Mouse (Mus musculus) liver, postnatal 0 days (tissue): ENCODE data around the gene Arl4a. TPM values are rescaled to one million over a fixed set of nuclear protein-coding genes. Genes with fewer than 3 reads are reported as not detected.

Experiments
- ATAC-seq: fragments of 200-750 bp; cut with Nextera tagmentation; 2 replicates; pipeline ENCODE4 v1.8.0; 2017; ENCODE audit warnings: mild to moderate bottlenecking, moderate library complexity
- DNase-seq: peaks from one replicate; pipeline ENCODE4 v3.0.0-alpha.2; 2016
- H3K27ac ChIP-seq: fragments of 300-500 bp; sonication (generic); 2 replicates; pipeline ENCODE4 v1.5.1; 2014; ENCODE audit warnings: antibody characterized with exemption, moderate library complexity, mild to moderate bottlenecking, low read depth
- H3K27me3 ChIP-seq: fragments of 300-500 bp; sonication (generic); 2 replicates; pipeline ENCODE4 v1.6.1; 2014; ENCODE audit warnings: low read length, control low read depth, mixed read lengths; ENCODE audit not compliant: insufficient read depth
- H3K36me3 ChIP-seq: fragments of 300-500 bp; sonication (generic); replicated peaks from 2 replicates; pipeline ENCODE4 v1.6.1; 2014; ENCODE audit warnings: mild to moderate bottlenecking, control low read depth, low read length, moderate library complexity, mixed read lengths; ENCODE audit not compliant: insufficient read depth
- H3K4me1 ChIP-seq: fragments of 300-500 bp; sonication (generic); 2 replicates; pipeline ENCODE4 v1.6.1; 2014; ENCODE audit warnings: antibody characterized with exemption, mild to moderate bottlenecking, control low read depth; ENCODE audit not compliant: insufficient read depth
- H3K4me2 ChIP-seq: fragments of 300-500 bp; sonication (generic); 2 replicates; pipeline ENCODE4 v1.6.1; 2014; ENCODE audit warnings: low read depth, mild to moderate bottlenecking, low read length, moderate library complexity, mixed read lengths
- H3K4me3 ChIP-seq: fragments of 300-500 bp; sonication (generic); 2 replicates; pipeline ENCODE4 v1.5.1; 2014; ENCODE audit warnings: low read depth, low read length
- H3K9ac ChIP-seq: fragments of 300-500 bp; sonication (generic); replicated peaks from 2 replicates; pipeline ENCODE4 v1.6.1; 2014; ENCODE audit warnings: mild to moderate bottlenecking, moderate library complexity
- H3K9me3 ChIP-seq: fragments of 300-500 bp; sonication (generic); 2 replicates; pipeline ENCODE4 v1.6.1; 2016; ENCODE audit warnings: mild to moderate bottlenecking, control low read depth, low read length, mixed read lengths
- CTCF ChIP-seq: sonication (generic); IDR thresholded peaks from 2 replicates; pipeline ENCODE4 v1.5.1; 2016; ENCODE audit warnings: antibody characterized with exemption, low read depth
- EP300 ChIP-seq: IDR thresholded peaks from 2 replicates; pipeline ENCODE4 v1.6.1; 2016; ENCODE audit warnings: antibody characterized with exemption, low read depth, mild to moderate bottlenecking
- WGBS: fragments of 180-500 bp; shearing (Covaris S2); extraction: QIAGEN DNeasy Blood & Tissue Kit; methylation state at CpG from one replicate; pipeline ENCODE4 v1.1.7; 2014; ENCODE audit not compliant: insufficient replicate concordance; 5-methylcytosine and 5-hydroxymethylcytosine counted together
- polyA plus RNA-seq: library from polyadenylated mRNA; unstranded; fragments of >200 nt; fragmentation: Nextera tagmentation; extraction: Ambion mirVana; gene quantifications from 2 replicates; pipeline ENCODE4 v1.2.1, GENCODE M21; 2015

Gene Arl4a
- polyA plus RNA-seq, 1 experiment from 2014 or later: 59.9 TPM

GRCm38 (mm10) chr12:40027846-40028245, 10.0 kb downstream of the Arl4a start:
- no peak overlapping the region for H3K9ac ChIP-seq
- 67% methylated on average over 3 of the region's 3 CpGs for WGBS
- 0 out of 2 replicates have a peak, but pooled peaks cover 2% of the 10 kb centered on the region for H3K36me3 ChIP-seq
- peak overlapping the region; percentile 71 for H3K27ac ChIP-seq
- no peak overlapping the region for H3K4me3 ChIP-seq
- no peaks in the 10 kb centered on the region for H3K9me3 ChIP-seq
- ATAC-seq (peak; percentile 28), DNase-seq (no peak)
- peaks cover 13% of the 10 kb centered on the region; the same call in 1 of the 2 replicates for H3K4me1 ChIP-seq
- TF ChIP-seq CTCF: no peak
- no peak for TF ChIP-seq EP300
- no peaks in the 10 kb centered on the region for H3K27me3 ChIP-seq
- peak overlapping the region; percentile 44 for H3K4me2 ChIP-seq

- Histone ChIP-seq H3K9me3 (no peaks in the 10 kb centered on the region), H3K36me3 (0 out of 2 replicates have a peak, but pooled peaks cover 2% of the 10 kb centered on the region), H3K27me3 (no peaks in the 10 kb centered on the region), H3K4me2 (peak overlapping the region; percentile 44), H3K9ac (no peak overlapping the region), H3K27ac (peak overlapping the region; percentile 71), H3K4me1 (peaks cover 13% of the 10 kb centered on the region; the same call in 1 of the 2 replicates), H3K4me3 (no peak overlapping the region)
- WGBS: 52% methylated on average over 3 of the region's 3 CpGs
- peak; percentile 97 for TF ChIP-seq EP300
- TF ChIP-seq CTCF: no peak
- DNase-seq (no peak), ATAC-seq (peak; percentile 93)
Measured at GRCm38 (mm10) chr12:40027444-40027843, 10.4 kb downstream of the Arl4a start.

DNA sequence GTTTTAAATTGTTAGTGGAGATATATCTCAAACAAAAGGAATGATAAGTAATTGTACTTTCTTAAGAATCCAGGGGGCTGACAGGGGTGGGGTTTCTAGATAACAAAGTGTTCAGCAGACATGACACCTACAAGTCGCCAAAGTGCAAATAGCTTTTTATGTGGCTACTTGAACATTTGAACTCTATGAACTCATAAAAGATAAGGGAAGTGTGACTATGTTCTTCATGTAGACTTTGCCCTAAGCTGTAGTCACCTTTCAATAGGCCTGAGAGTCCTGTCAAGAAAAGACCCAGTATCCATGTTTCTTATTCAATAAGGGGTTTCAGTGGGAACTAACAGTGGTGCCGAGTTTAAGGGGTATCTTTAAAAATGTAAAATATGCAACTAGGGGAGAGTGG, 13.9 kb downstream of the Arl4a start:
- WGBS: 54% methylated on average over 2 of the region's 2 CpGs
- no peak overlapping the region for H3K27ac ChIP-seq
- H3K4me1 ChIP-seq: peaks cover 13% of the 10 kb centered on the region; the same call in 1 of the 2 replicates
- H3K9ac ChIP-seq: no peak overlapping the region
- no peaks in the 10 kb centered on the region for H3K9me3 ChIP-seq
- H3K36me3 ChIP-seq: no peaks in the 10 kb centered on the region
- no peak overlapping the region for H3K4me3 ChIP-seq
- H3K27me3 ChIP-seq: no peaks in the 10 kb centered on the region
- no peak overlapping the region for H3K4me2 ChIP-seq
- no peak for ATAC-seq
- no peak for DNase-seq
- TF ChIP-seq EP300 (no peak), CTCF (no peak)

DNA sequence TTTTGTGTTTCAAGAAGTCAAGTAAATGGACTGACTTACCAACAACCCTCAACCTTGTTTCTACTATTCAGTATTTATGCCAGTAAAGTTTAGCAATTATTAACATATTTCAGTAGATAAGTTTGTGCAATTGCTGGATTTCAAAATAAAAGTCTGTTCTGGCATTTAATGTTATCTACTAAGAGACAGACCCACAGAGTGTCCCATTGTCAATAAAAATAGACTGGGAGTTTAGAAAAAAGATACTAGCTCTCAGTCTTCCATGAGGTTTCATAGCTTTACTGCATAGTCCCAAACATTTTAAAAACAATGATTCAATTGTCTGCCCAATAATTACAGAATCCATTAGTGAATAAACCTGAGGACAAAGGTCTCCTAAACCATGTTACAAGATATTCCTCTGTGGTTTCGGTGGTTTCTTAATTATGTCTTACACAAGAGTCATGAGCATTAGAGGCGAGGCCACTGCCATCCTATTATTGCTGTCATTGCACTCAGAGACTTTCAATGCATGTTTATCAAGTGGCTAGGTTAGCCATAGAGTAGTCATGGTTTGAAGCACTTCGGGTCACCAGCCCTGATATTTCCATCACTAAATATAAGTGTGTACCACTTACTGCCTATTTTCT, 14.7 kb downstream of the Arl4a start:
- 50% methylated on average over 3 of the region's 3 CpGs for WGBS
- DNase-seq (no peak), ATAC-seq (peak; percentile 28)
- H3K4me2 ChIP-seq: no peak overlapping the region
- no peaks in the 10 kb centered on the region for H3K9me3 ChIP-seq
- peaks cover 14% of the 10 kb centered on the region; the same call in 1 of the 2 replicates for H3K4me1 ChIP-seq
- H3K9ac ChIP-seq: no peak overlapping the region
- TF ChIP-seq EP300 (peak; percentile 87), CTCF (no peak)
- H3K27me3 ChIP-seq: no peaks in the 10 kb centered on the region
- no peaks in the 10 kb centered on the region for H3K36me3 ChIP-seq
- no peak overlapping the region for H3K4me3 ChIP-seq
- 0 out of 2 replicates have a peak overlapping the region, but pooled peaks have one; percentile 12 for H3K27ac ChIP-seq

- no peak for TF ChIP-seq CTCF
- TF ChIP-seq EP300: no peak
- WGBS: 72% methylated on average over 3 of the region's 3 CpGs
- H3K27ac ChIP-seq: no peak overlapping the region
- ATAC-seq: 0 out of 2 replicates have a peak, but pooled peaks have one; percentile 18
- H3K9ac ChIP-seq: no peak overlapping the region
- H3K4me2 ChIP-seq: no peak overlapping the region
- no peak overlapping the region for H3K4me3 ChIP-seq
- no peaks in the 10 kb centered on the region for H3K36me3 ChIP-seq
- no peak for DNase-seq
- peaks cover 15% of the 10 kb centered on the region; the same call in 1 of the 2 replicates for H3K4me1 ChIP-seq
- no peaks in the 10 kb centered on the region for H3K27me3 ChIP-seq
- H3K9me3 ChIP-seq: no peaks in the 10 kb centered on the region
Measured at GRCm38 (mm10) chr12:40022344-40022743, 15.5 kb downstream of the Arl4a start.

GRCm38 (mm10) chr12:40017955-40018505, 19.8 kb downstream of the Arl4a start:
- H3K4me3 ChIP-seq: no peak overlapping the region
- TF ChIP-seq CTCF (no peak), EP300 (no peak)
- peak overlapping the region; percentile 39 for H3K4me2 ChIP-seq
- WGBS: 53% methylated on average over 6 of the region's 6 CpGs
- no peak overlapping the region for H3K27ac ChIP-seq
- no peak overlapping the region for H3K9ac ChIP-seq
- no peaks in the 10 kb centered on the region for H3K36me3 ChIP-seq
- peaks cover 17% of the 10 kb centered on the region for H3K4me1 ChIP-seq
- no peaks in the 10 kb centered on the region for H3K9me3 ChIP-seq
- DNase-seq (no peak), ATAC-seq (no peak)
- no peaks in the 10 kb centered on the region for H3K27me3 ChIP-seq
